Mouse (Mus musculus) stomach, embryonic 16.5 days (tissue): ENCODE data around the gene Ap3d1. TPM values are rescaled to one million over a fixed set of nuclear protein-coding genes. Genes with fewer than 3 reads are reported as not detected.

Source experiments
- ATAC-seq: fragments of 200-750 bp; cut with Nextera tagmentation; 2 replicates; pipeline ENCODE4 v1.8.0; 2017; ENCODE audit warnings: moderate number of reproducible peaks, moderate TSS enrichment; ENCODE audit not compliant: insufficient read depth, low FRiP score
- H3K27ac ChIP-seq: fragments of 300-500 bp; sonication (generic); 2 replicates; pipeline ENCODE4 v1.5.1; 2014; ENCODE audit warnings: low read length
- H3K27me3 ChIP-seq: fragments of 300-500 bp; sonication (generic); 2 replicates; pipeline ENCODE4 v1.6.1; 2014; ENCODE audit warnings: low read length, control low read depth, mixed read lengths; ENCODE audit not compliant: control insufficient read depth, insufficient read depth
- H3K36me3 ChIP-seq: fragments of 300-500 bp; sonication (generic); 2 replicates; pipeline ENCODE4 v1.6.1; 2014; ENCODE audit warnings: low read length; ENCODE audit not compliant: control insufficient read depth, insufficient read depth
- H3K4me1 ChIP-seq: fragments of 300-500 bp; sonication (generic); 2 replicates; pipeline ENCODE4 v1.6.1; 2014; ENCODE audit warnings: low read length, control low read depth, mixed read lengths; ENCODE audit not compliant: control insufficient read depth, insufficient read depth
- H3K4me2 ChIP-seq: fragments of 300-500 bp; sonication (generic); 2 replicates; pipeline ENCODE4 v1.6.1; 2014; ENCODE audit warnings: low read depth, low read length, mixed read lengths
- H3K4me3 ChIP-seq: fragments of 300-500 bp; sonication (generic); replicated peaks from 2 replicates; pipeline ENCODE4 v1.5.1; 2014; ENCODE audit warnings: mild to moderate bottlenecking, low read length
- H3K9ac ChIP-seq: fragments of 300-500 bp; sonication (generic); 2 replicates; pipeline ENCODE4 v1.6.1; 2014; ENCODE audit warnings: low read length
- H3K9me3 ChIP-seq: fragments of 300-500 bp; sonication (generic); replicated peaks from 2 replicates; pipeline ENCODE4 v1.6.1; 2016; ENCODE audit warnings: low read length, control low read depth; ENCODE audit not compliant: control insufficient read depth
- WGBS: fragments of 180-500 bp; shearing (Covaris S2); extraction: QIAGEN DNeasy Blood & Tissue Kit; methylation state at CpG from one replicate; pipeline ENCODE4 v1.1.7; 2014; 5-methylcytosine and 5-hydroxymethylcytosine counted together
- polyA plus RNA-seq: library from polyadenylated mRNA; unstranded; fragments of >200 nt; fragmentation: Nextera tagmentation; extraction: Ambion mirVana; gene quantifications from 2 replicates; pipeline ENCODE4 v1.2.1, GENCODE M21; 2015

The Ap3d1 gene
- polyA plus RNA-seq, 1 experiment from 2014 or later = 66.3 TPM

DNA sequence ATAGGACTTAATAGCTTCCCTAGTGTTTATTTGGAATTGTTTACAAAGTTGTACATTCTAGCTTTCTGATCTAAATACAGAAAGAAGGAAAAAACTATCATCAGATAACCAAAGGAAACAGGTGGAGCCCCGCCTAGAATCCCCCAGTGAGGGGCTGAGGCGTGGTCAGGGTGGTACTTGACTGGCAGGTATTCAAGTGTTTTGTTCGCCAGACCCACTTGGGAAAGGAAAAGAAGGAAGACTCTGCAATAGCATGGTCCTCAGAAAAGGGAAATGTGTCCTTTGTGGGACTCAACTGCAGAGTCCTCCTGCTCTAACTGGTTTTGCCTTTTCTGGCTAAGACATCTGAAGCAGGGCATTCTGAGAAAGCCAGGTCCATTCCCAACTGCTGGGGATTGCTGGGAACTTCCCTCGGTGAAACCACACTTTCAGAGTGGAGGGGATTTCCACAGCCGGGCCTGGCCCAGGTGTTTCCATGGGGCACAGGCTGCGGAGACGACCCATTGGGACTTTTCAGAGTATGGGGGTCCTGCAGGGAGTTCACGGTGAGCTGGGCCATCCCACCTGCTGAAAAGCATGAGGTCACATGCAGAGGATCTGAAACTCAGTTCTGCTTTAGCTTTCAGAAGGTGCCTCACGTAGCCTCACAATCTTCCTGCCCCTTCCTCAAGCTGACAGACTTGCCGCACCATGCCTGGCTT, 46.1 kb downstream of the Ap3d1 start:
- Histone ChIP-seq H3K36me3 (no peaks in the 10 kb centered on the region), H3K4me1 (peaks cover 24% of the 10 kb centered on the region), H3K4me2 (no peak overlapping the region), H3K27ac (peak overlapping the region; percentile 57), H3K27me3 (no peaks in the 10 kb centered on the region), H3K4me3 (no peak overlapping the region), H3K9ac (no peak overlapping the region), H3K9me3 (no peaks in the 10 kb centered on the region)
- WGBS = 53% methylated on average over 10 of the region's 10 CpGs
- no peak for ATAC-seq

DNA sequence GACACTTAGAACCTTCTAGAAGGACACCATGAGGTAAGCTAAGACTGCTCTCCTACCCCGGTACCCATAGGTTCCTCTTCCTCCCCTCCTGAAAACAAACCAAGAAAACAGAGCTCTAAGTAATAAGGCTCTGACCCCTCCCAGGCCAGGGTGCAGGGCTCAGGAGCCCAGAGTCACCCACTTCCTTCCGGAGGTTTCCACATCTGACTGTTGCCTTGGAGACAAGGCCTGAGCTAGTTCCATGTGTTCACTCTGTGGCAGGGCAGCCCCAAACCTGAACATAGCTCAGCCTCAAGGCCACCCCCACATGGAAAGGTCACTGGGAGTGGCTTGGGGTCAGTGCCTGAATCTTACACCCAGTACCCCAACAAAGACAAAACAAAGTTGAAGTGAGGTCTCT, 46.9 kb downstream of the Ap3d1 start:
- Histone ChIP-seq H3K9ac (no peak overlapping the region), H3K4me3 (no peak overlapping the region), H3K27ac (peak overlapping the region; percentile 57; the same call in 1 of the 2 replicates), H3K4me1 (peaks cover 18% of the 10 kb centered on the region), H3K9me3 (no peaks in the 10 kb centered on the region), H3K4me2 (0 out of 2 replicates have a peak overlapping the region, but pooled peaks have one; percentile 9), H3K27me3 (no peaks in the 10 kb centered on the region), H3K36me3 (no peaks in the 10 kb centered on the region)
- ATAC-seq = no peak
- WGBS = 59% methylated on average over 2 of the region's 2 CpGs

DNA sequence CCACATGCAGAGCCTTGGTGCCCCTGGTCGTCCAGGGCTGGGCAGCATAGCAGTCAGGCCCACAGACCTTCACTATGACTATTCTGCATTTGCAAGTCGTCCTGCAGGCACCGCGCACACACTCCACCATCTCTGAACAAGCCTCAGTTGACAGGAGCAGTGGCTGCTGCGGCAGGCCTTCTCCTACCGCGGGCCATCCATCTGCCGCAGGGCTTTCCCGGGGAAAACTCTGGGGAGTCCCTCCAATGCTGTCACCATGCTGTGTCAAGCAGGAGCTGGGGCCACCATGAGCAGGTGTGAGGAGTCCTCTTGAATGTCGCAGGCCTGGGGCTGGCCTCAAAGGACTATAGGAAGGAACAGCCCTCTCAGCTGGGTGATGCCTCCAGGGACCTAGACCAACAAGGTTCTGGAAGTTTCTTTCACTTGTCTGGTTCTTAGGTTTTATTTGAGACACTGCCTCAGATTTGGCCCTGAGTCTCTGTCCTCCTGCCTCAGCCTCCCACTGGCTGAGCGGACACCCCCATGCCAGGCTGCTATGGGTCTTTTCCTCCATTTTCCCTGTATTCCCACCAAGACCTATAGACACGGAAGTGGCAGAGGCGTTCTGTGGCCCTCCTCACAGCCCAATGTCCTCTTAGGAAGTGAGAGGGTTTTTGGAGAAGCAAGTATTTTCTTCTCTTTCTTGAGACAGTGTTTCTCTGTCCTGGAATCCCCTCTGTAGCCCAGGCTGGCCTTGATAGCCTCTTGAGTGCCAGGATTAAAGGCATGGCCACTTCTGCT, 47.7 kb downstream of the Ap3d1 start:
- H3K9me3 ChIP-seq = no peaks in the 10 kb centered on the region
- peaks cover 6% of the 10 kb centered on the region; the same call in 1 of the 2 replicates for H3K36me3 ChIP-seq
- no peak overlapping the region for H3K9ac ChIP-seq
- peak overlapping the region; percentile 57; the same call in 1 of the 2 replicates for H3K27ac ChIP-seq
- no peak overlapping the region for H3K4me2 ChIP-seq
- ATAC-seq = no peak
- no peak overlapping the region for H3K4me3 ChIP-seq
- no peaks in the 10 kb centered on the region for H3K27me3 ChIP-seq
- WGBS = 87% methylated on average over 13 of the region's 13 CpGs
- peaks cover 18% of the 10 kb centered on the region for H3K4me1 ChIP-seq

DNA sequence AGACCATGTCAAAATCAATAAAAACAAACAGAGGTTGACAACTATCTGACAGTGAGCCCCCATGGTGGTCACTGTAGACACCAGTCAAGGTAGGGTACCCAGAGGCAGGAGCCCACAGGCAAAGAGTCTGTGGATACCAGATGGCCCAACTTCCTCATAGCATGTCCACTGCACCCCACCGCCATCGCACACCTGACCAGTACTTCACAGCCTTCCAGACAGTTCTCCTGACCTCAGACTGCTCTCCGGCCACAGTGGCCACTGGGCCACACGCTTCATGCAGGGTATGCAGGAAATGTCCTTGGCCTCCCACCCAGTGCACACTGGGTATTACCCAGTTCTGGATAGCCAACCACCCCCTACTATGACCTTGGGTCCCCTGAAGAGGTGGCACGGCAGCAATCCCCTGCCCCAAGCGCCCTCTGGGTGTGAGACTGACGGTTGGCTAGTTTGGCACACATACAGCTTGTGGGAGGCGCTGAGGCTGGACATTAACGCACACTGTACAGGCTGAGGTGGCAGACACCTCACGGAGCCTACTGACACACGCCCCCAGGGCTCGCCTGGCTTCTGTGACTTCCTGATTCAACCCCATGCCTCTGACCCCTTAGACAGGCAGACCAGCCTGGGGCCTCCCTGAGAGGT, 48.5 kb downstream of the Ap3d1 start:
- H3K4me2 ChIP-seq = no peak overlapping the region
- no peaks in the 10 kb centered on the region for H3K9me3 ChIP-seq
- WGBS = 88% methylated on average over 12 of the region's 12 CpGs
- peaks cover 18% of the 10 kb centered on the region for H3K4me1 ChIP-seq
- ATAC-seq = no peak
- H3K27ac ChIP-seq = no peak overlapping the region
- no peaks in the 10 kb centered on the region for H3K27me3 ChIP-seq
- H3K4me3 ChIP-seq = no peak overlapping the region
- H3K36me3 ChIP-seq = peaks cover 9% of the 10 kb centered on the region; the same call in 1 of the 2 replicates
- H3K9ac ChIP-seq = no peak overlapping the region

DNA sequence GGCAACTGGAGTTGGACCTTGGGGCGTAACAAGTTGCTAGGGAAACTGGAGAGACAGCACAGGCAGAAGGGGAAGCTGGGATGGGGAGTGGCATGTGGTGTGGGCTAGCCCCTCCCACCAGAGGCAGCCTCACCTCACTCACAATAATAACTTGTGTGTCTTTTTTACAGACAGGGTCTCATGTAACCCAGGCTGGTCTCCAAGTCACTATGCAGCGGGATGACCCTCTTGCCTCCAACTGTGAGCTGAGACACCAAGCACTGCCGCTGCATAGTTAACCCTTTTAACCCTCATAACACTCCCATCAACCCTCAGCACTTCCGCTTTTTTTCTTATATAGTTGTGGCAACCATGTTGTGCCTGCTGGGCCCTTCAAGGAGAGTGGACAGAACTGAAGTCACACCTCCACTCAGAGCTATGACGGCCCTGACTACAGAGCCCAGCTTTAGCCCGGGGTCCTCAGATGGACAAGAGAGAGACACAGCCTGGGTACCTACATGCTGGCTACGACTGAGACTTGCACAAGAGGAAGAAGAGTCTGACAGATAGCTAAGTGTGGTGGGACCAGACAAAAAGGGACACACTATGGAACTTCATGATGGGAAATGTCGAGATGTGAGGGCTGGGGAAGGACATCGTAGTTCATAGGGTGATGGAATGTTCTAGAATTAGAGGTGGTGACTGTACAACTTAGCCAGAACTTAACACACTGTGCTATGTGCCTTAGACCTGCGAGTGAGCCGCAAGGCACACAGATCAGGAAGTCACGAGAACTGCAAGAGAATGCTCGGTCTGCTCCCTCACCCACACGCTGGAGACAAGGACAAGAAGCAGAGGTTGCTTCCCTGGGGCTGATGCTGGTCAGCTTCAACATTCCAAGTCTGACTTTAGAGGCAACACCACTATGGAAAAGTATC, 49.6 kb downstream of the Ap3d1 start:
- Histone ChIP-seq H3K4me2 (no peak overlapping the region), H3K4me1 (peaks cover 18% of the 10 kb centered on the region), H3K9ac (no peak overlapping the region), H3K9me3 (no peaks in the 10 kb centered on the region), H3K27me3 (no peaks in the 10 kb centered on the region), H3K27ac (no peak overlapping the region; the same call in 1 of the 2 replicates), H3K4me3 (no peak overlapping the region), H3K36me3 (peaks cover 9% of the 10 kb centered on the region; the same call in 1 of the 2 replicates)
- WGBS = 78% methylated on average over 14 of the region's 14 CpGs
- no peak for ATAC-seq

DNA sequence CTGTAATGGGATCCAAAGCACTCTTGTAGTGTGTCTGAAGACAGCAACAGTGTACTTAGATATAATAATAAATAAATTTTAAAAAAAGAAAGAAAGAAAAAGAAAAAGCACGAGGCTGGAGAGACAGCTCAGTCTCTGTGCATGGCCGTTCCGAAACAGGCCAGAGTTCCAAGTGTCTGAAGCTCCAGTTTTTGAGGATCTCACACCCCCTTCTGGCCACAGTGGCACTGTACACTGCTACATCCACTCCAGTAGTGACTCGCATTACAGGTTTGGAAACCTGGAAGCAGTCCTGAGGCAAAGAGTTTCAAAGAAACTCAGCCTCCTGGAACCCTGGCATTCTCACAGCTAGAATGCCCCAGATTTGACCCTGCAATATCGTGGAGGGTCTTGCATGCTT, 54.2 kb downstream of the Ap3d1 start:
- H3K9ac ChIP-seq = no peak overlapping the region
- no peaks in the 10 kb centered on the region for H3K4me1 ChIP-seq
- H3K4me3 ChIP-seq = no peak overlapping the region
- no peak overlapping the region for H3K4me2 ChIP-seq
- H3K36me3 ChIP-seq = peaks cover 27% of the 10 kb centered on the region; the same call in 1 of the 2 replicates
- no peaks in the 10 kb centered on the region for H3K27me3 ChIP-seq
- no peak overlapping the region for H3K27ac ChIP-seq
- H3K9me3 ChIP-seq = no peaks in the 10 kb centered on the region
- ATAC-seq = peak; percentile 76; the same call in 1 of the 2 replicates
- WGBS = 32% methylated on average over 5 of the region's 5 CpGs

DNA sequence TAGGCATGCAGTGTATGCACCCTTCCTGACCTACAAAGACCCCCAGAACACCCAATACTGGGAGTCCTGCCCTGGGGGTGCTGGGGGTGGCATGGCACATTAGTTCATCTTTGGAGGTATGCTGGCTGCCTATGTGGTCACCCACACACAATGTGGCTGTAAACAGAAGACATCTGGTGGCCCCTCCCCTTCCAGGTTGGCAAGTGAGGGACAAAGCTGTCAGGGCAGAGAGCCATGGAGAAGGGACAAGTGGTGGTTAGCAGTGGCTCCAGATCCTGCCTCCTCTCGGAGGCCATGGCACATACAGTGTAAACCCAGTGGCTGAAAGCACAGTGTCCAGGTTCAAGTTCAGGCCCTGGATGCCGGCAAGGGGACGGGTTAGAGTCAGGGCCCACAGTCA, 55.4 kb downstream of the Ap3d1 start:
- Histone ChIP-seq H3K27me3 (no peaks in the 10 kb centered on the region), H3K4me2 (no peak overlapping the region), H3K9ac (no peak overlapping the region), H3K9me3 (no peaks in the 10 kb centered on the region), H3K4me1 (no peaks in the 10 kb centered on the region), H3K4me3 (no peak overlapping the region), H3K27ac (no peak overlapping the region), H3K36me3 (peaks cover 27% of the 10 kb centered on the region; the same call in 1 of the 2 replicates)
- 94% methylated on average over 3 of the region's 3 CpGs for WGBS
- no peak for ATAC-seq

DNA sequence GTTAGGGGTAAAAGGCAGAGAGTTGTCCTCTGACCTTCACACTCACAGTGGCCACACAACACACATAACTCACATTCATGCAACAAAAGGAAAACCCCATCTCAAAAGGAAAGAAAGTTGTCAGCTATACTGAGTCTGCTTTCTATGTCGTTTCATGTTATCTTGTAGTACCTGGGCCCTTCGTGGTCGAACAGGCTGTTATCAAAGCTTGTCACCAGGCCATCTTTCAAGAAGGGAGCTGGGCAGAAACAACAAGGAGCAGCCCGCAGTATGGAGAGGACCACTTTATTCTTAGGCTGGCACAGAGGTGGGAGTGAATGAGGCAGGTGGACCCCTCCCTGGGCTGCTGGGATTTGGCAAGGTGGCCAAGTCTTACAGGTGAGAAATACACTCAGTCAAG, 57.1 kb downstream of the Ap3d1 start:
- no peak for ATAC-seq
- Histone ChIP-seq H3K4me2 (no peak overlapping the region), H3K27ac (no peak overlapping the region), H3K9me3 (no peaks in the 10 kb centered on the region), H3K4me1 (peaks cover 1% of the 10 kb centered on the region; the same call in 1 of the 2 replicates), H3K27me3 (no peaks in the 10 kb centered on the region), H3K4me3 (no peak overlapping the region), H3K9ac (no peak overlapping the region), H3K36me3 (peaks cover 27% of the 10 kb centered on the region; the same call in 1 of the 2 replicates)
- 76% methylated on average over 4 of the region's 4 CpGs for WGBS
